Mouse (Mus musculus) ES-E14 (cell line): ENCODE measurements around the gene Adam17.

Experiments
- CHD2 ChIP-seq: IDR thresholded peaks from 2 replicates; pipeline ENCODE4 v1.6.1; 2014; ENCODE audit warnings: mild to moderate bottlenecking, low read depth, low read length, inconsistent platforms
- HCFC1 ChIP-seq: IDR thresholded peaks from 2 replicates; pipeline ENCODE4 v1.6.1; 2012; ENCODE audit warnings: low read length, inconsistent platforms, borderline replicate concordance; ENCODE audit not compliant: insufficient read depth

DNA sequence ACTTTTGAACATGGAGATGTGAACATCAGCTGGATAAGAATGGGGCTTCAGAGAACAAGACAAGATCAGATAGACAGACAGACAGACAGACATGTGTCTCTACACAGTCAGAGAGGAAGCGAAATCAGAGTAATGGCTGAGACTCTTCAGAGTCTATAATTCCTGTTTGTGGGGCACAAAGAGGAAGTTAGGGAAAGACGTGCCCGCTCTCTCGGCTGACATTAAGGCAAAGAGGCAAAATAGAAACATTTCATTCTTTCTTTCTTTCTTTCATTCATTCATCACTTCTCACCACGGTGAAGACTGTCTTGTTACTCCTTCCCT lies 4.4 kb downstream of the Adam17 start:
- TF ChIP-seq HCFC1 (no peak), CHD2 (no peak)
